Mouse (Mus musculus): ENCODE measurements around the gene Grxcr1. TPM values are rescaled to one million over a fixed set of nuclear protein-coding genes. Genes with fewer than 3 reads are reported as not detected.

Grxcr1 gene
- total RNA-seq, 2 experiments from 2014 or later: not detected

GRCm38 (mm10) chr5:68087174-68087573 lies 55.5 kb downstream of the Grxcr1 start:
- DNase-seq (ENCODE audit: low spot score in 2 of 2): no peak

GRCm38 (mm10) chr5:68093085-68093484 lies 61.5 kb downstream of the Grxcr1 start:
- no peak for DNase-seq (ENCODE audit: low spot score in 2 of 2)

GRCm38 (mm10) chr5:68097665-68098624 lies 66.3 kb downstream of the Grxcr1 start:
- no peak for DNase-seq (ENCODE audit: low spot score in 2 of 2)

GRCm38 (mm10) chr5:68112430-68113036 lies 80.9 kb downstream of the Grxcr1 start:
- no peak for DNase-seq (ENCODE audit: low spot score in 2 of 2)

- no peak for DNase-seq (ENCODE audit: low spot score in 2 of 2)
Measured at GRCm38 (mm10) chr5:68120880-68121279, 89.2 kb downstream of the Grxcr1 start.

GRCm38 (mm10) chr5:68122883-68123282 lies 91.2 kb downstream of the Grxcr1 start:
- DNase-seq (ENCODE audit: low spot score in 2 of 2): no peak

GRCm38 (mm10) chr5:68125478-68125877 lies 93.8 kb downstream of the Grxcr1 start:
- DNase-seq (ENCODE audit: low spot score in 2 of 2): no peak

- DNase-seq (ENCODE audit: low spot score in 2 of 2): no peak
Measured at GRCm38 (mm10) chr5:68128421-68128820, 96.8 kb downstream of the Grxcr1 start.

GRCm38 (mm10) chr5:68128821-68129608 lies 97.4 kb downstream of the Grxcr1 start:
- DNase-seq (ENCODE audit: low spot score in 2 of 2): no peak

GRCm38 (mm10) chr5:68146818-68147217 lies 115.2 kb downstream of the Grxcr1 start:
- no peak for DNase-seq (ENCODE audit: low spot score in 2 of 2)

- no peak for DNase-seq (ENCODE audit: low spot score in 2 of 2)
Measured at GRCm38 (mm10) chr5:68149946-68150345, 118.3 kb downstream of the Grxcr1 start.

GRCm38 (mm10) chr5:68150347-68151043 lies 118.9 kb downstream of the Grxcr1 start:
- no peak for DNase-seq (ENCODE audit: low spot score in 2 of 2)

- DNase-seq (ENCODE audit: low spot score in 2 of 2): no peak
Measured at GRCm38 (mm10) chr5:68162503-68162902, 130.9 kb downstream of the Grxcr1 start.

- DNase-seq (ENCODE audit: low spot score in 2 of 2): no peak
Measured at GRCm38 (mm10) chr5:68165954-68166353, 134.3 kb downstream of the Grxcr1 start.

Other genes with a start within 250 kb of the Grxcr1 start
- 10 to 100 TPM; 21.8 to 22.4 TPM for gene Atp8a1, start 184.4 kb upstream of the Grxcr1 start, total RNA-seq (2021)
- gene Gm5108, start 90.2 kb upstream of the Grxcr1 start, total RNA-seq (2021): not detected
- gene Gm21905, start 85.4 kb upstream of the Grxcr1 start, total RNA-seq (2021): not detected

Data from adrenal gland, postnatal 4 days (tissue).